Mouse (Mus musculus) heart, adult 9 months (tissue): ENCODE results near the gene Ncbp3.

ENCODE experiments used
- DNase-seq, 2 experiments: peaks; one replicate each; pipeline ENCODE4 v3.0.0; 2022; ENCODE audit warnings: low spot score in 2 of 2

Ncbp3 gene

GRCm38 (mm10) chr11:73047542-73047996 lies at the start of gene Ncbp3:
Gene Ncbp3, plus strand, starts transcription at chr11:73047783.
- DNase-seq: peak; percentile 93 to 95

DNA sequence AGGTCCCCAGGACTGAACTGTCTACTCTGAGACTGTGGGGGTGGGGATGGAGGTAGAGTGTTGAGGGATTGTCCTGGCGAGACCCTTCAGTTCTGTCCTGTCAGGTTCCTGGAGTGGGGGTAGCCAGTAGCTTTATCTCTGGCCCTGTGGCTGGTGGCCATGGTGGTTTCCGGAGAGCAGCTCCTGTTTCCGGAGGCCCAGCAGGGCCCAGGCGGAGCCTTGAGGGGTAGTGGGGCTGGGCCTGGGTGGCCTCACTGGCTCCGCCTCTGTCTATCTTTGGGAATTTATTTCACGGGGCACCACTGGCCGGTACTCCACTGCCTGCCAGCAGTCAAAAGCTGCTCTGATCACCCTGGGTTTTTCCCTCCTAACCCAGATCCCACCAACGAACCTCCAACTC lies 48.8 kb upstream of the Ncbp3 start, which contains the start of gene P2rx1:
Gene P2rx1, plus strand, starts transcription at position 333 of the 400 bp plus-strand sequence.
- DNase-seq: no peak

DNA sequence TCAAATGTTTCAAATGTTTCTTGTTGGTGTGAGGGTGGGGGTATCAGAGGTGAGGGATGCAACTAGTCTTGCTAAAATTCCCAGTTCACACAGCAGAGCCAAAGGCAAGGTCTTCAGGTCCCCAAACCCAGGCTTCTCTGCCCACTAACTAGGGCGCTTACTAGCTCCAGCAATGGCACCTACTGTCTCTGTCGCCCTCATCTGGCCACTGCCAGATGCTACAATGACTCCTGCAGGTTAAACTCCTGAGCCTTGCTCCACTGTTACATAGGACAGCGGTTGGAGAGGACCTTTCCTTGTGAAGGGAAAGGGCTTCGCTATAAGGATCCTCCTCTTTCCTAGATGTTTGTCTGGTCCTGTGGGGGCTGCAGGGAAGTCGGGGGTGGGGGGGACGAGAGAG lies 46.6 kb upstream of the Ncbp3 start:
- DNase-seq: peak in 1 of 2 experiments; percentile 74

GRCm38 (mm10) chr11:73006377-73006776 lies 41.2 kb upstream of the Ncbp3 start:
- DNase-seq: peak in 1 of 2 experiments; percentile 52

DNA sequence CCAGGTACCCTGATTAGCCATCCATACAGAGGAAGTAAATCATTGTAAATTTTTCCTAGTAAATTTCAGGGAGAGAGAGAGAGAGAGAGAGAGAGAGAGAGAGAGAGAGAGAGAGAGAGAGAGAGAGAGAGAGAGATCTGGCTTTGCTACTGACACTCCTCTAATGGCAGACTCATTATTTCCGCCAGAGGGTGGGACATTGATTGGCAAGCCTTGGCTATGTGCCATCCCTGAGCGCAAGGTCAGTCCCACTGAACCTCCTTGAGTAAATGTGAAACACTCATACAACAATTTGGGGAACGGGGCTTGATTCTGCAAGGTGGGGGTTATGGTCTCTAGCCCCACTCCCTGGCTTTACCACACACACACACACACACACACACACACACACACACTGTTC lies 40.5 kb upstream of the Ncbp3 start:
- no peak for DNase-seq

DNA sequence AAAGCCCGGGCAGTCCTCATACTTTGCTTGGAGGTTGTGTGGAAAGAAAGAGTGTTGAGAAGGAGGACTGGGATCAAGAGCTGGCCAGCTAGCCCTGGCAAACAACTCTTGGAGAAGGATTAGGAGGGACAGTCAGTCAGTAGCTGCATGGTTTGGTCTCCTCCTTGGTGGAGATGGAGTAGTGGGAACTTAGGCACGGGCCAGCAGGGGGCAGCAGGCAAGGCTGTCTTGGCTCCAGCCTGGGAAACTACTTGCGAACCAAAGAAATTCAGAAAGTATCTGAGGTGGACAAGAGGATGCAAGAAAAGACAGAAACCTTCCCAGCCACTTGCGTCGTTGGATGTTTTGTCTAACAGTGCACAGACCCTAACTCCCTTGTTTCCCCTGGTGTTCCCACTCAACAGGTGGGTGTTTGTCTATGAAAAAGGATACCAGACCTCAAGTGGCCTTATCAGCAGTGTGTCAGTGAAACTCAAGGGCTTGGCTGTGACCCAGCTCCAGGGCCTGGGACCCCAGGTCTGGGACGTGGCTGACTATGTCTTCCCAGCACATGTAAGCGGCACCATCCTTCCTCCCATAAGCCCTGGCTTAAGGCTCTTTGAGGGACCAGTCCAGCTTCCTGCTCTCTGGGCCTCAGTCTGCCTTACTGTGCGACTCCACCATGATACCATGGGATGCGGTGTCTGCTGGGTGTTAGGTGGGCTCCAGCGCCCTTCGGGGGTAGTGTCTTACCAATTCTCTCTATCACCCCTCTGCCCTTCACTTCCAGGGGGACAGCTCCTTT lies 39.7 kb upstream of the Ncbp3 start:
- DNase-seq: peak in 1 of 2 experiments; percentile 50

- DNase-seq: no peak
Observed at GRCm38 (mm10) chr11:73008826-73009225, 38.8 kb upstream of the Ncbp3 start.

DNA sequence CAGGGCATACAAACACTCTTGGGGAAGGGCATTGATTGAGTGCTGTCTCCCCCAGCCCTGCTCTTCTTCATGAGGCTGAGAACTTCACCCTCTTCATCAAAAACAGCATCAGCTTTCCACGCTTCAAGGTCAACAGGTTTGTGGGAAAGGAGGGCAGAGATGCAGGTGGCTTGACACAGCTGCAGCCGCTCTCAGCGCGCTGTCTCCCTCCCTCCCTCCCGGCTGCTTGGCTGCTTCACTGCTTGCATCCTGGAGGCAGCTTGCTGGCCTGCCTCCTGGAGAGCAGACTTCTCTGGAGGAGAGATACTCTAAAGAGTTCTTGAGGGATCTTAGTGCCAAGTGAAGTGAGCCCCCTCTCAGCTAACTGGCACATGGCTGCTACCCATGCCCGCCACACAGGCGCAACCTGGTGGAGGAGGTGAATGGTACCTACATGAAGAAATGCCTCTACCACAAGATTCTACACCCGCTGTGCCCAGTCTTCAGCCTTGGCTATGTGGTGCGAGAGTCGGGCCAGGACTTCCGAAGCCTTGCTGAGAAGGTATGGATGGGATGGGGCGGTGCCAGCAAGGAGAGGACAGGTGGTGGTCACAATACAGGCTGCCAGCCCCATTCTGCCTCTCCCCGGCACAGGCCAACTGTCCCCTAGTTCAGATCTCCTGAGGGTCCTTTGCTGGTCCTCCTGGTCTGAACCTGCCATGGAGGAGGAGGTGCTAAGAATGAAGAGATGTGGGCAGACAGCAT lies 37.9 kb upstream of the Ncbp3 start:
- no peak for DNase-seq

DNA sequence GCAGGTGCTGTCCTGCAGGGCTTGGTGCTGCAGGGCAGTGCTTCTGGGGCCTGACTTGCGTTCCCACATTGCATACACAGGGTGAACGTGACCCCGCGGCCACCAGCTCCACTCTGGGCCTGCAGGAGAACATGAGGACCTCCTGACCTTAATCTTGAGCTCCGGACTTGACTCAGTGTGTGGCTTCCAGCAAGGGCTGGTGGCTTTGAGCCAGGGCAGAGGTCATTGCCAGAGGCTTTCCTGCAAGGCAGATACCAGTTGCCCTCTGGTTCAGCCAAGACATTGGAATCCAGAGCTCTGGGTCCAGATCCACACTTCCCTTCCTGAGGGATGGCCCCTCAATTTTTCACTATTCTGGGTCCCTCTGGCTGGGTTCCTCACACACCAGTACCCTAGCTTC lies 33.6 kb upstream of the Ncbp3 start:
- no peak for DNase-seq

DNA sequence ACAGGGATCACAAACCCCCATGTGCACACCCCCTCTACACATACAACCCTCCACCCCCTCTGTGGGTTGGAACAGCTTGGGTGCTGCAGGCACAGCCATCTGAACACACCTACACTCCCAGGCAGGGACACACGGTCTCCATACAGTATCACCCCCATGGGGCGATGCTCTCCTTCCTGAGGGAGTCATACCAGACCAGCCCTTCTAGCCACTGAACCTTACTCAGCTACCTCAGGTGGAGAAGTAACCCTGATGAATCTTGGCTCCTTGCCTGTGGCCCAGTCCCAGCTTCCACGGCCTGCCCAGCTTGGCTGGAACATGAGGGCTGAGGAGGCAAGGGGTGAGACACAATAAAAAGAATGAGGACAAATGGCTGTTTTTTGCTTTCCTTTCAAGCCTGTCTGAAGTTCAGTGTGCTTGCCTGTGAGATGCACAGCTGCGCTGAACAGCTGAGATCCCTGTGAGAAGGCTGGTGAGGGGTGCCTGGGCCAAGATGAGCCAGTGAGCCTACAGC lies 32.7 kb upstream of the Ncbp3 start:
- DNase-seq: no peak

DNA sequence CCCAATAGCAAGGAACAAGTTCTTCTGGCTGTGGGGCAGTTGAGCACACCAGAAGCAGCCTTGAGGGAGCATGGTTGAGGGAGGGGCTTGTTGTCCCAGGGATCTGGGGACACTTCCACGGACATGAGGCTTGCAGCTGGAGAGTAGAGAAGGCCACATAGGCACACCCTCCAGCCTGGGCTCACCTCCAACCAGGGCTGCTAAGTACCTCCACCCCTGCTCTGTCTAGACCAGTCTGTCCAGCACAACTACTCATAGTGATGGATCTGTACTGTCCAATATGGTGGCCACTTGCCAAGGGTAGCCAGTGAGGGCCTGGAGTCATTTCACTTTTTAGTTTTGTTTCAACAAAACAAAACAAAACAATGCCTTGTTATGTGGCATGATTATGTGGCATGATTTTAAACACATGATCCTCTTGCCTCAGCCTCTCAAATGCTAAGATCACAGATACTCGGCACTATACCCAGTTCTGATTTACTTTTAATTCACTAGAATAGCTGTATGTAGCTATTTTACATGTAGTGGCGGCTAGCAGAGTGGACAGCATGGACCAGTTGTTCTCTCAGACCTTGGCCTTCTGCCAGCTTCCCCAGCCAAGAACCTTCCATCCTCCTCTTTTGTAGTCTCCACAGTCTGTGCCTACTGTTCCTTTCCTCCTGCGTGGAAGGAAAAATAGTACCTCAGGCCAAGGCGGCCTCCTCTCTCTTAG lies 32.0 kb upstream of the Ncbp3 start:
- DNase-seq: peak; percentile 67

- no peak for DNase-seq
Observed at GRCm38 (mm10) chr11:73016103-73016420, 31.5 kb upstream of the Ncbp3 start.

GRCm38 (mm10) chr11:73018471-73019146 lies 29.0 kb upstream of the Ncbp3 start, which contains the start of gene Camkk1:
Gene Camkk1, plus strand, starts transcription at chr11:73019008.
- peak; percentile 91 to 92 for DNase-seq

GRCm38 (mm10) chr11:73019147-73019795 lies 28.3 kb upstream of the Ncbp3 start:
- no peak for DNase-seq

- no peak for DNase-seq
Observed at GRCm38 (mm10) chr11:73020953-73021800, 26.4 kb upstream of the Ncbp3 start.

- peak; percentile 77 to 83 for DNase-seq
Observed at GRCm38 (mm10) chr11:73023099-73023498, 24.5 kb upstream of the Ncbp3 start.

GRCm38 (mm10) chr11:73023827-73024226 lies 23.8 kb upstream of the Ncbp3 start:
- DNase-seq: no peak

GRCm38 (mm10) chr11:73024236-73024904 lies 23.2 kb upstream of the Ncbp3 start:
- DNase-seq: peak; percentile 44 to 66

DNA sequence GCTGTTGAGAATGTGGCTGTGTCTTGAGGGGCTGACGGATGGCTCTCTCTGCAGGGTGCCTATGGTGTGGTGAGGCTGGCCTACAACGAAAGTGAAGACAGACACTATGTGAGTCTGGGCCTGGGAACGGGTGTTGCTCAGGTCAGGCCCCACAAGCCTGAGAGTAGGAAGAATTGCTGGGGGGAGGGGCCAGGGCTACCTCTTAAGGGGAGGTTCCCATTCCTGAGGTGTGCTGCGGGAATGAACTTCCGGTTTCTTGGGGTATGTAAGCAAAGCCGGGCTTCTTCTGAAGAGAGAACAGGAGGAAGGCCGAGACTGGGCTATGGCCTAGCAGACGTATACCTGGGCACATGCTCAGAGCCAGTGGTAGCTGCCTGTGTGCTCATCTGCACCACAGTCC lies 20.6 kb upstream of the Ncbp3 start:
- DNase-seq: no peak
